Mouse (Mus musculus): ENCODE results near the gene Krt12.

DNA sequence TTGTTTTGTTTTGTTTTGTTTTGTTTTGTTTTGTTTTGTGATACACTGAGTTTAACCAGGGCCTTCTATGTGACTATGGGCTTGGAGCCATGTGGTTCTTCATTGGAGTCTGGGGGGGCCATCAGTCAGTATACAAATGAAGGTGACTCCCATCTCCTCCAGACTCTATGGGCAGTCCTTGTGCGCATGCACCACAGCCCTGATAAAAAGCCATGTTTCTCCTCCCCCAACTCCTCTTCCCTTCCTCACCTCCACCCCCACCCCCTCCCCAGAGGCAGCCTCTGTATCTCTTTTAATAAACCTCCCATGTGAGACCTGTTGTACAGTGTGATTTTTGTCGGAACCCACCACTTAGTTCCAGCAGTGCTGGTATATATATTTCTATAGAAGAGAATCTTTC, 25.4 kb downstream of the Krt12 start:
- TF ChIP-seq EP300 (IDR thresholded peaks at IDR 0.05; ENCODE audit: low read depth): no peak
- no peak for TF ChIP-seq CTCF (IDR thresholded peaks at IDR 0.05; ENCODE audit: low read depth)
